Mouse (Mus musculus) limb, embryonic 14.5 days (tissue): ENCODE data around the gene G430095P16Rik. TPM values are rescaled to one million over a fixed set of nuclear protein-coding genes. Genes with fewer than 3 reads are reported as not detected.

ENCODE experiments used
- ATAC-seq: fragments of 200-750 bp; cut with Nextera tagmentation; 2 replicates; pipeline ENCODE4 v1.8.0; 2017; ENCODE audit warnings: low read depth, moderate number of reproducible peaks, moderate TSS enrichment; ENCODE audit not compliant: low FRiP score
- DNase-seq: peaks from one replicate; pipeline ENCODE4 v3.0.0-alpha.2; 2015; ENCODE audit warnings: low spot score
- H3K27ac ChIP-seq: fragments of 300-500 bp; sonication (generic); replicated peaks from 2 replicates; pipeline ENCODE4 v1.5.1; 2014; ENCODE audit warnings: low read depth, mild to moderate bottlenecking, low read length, moderate library complexity, mixed read lengths
- H3K27me3 ChIP-seq: fragments of 300-500 bp; sonication (generic); 2 replicates; pipeline ENCODE4 v1.6.1; 2014; ENCODE audit warnings: low read length, mixed read lengths; ENCODE audit not compliant: control insufficient read depth, insufficient read depth
- H3K36me3 ChIP-seq: fragments of 300-500 bp; sonication (generic); 2 replicates; pipeline ENCODE4 v1.6.1; 2014; ENCODE audit warnings: mild to moderate bottlenecking, low read length, moderate library complexity, mixed read lengths; ENCODE audit not compliant: control insufficient read depth, insufficient read depth
- H3K4me1 ChIP-seq: fragments of 300-500 bp; sonication (generic); 2 replicates; pipeline ENCODE4 v1.6.1; 2014; ENCODE audit warnings: antibody characterized with exemption, low read length, mixed read lengths; ENCODE audit not compliant: control insufficient read depth, insufficient read depth
- H3K4me2 ChIP-seq: fragments of 300-500 bp; sonication (generic); replicated peaks from 2 replicates; pipeline ENCODE4 v1.6.1; 2014; ENCODE audit warnings: low read depth, mild to moderate bottlenecking, low read length, moderate library complexity; ENCODE audit not compliant: severe bottlenecking
- H3K4me3 ChIP-seq: fragments of 300-500 bp; sonication (generic); replicated peaks from 2 replicates; pipeline ENCODE4 v1.5.1; 2014; ENCODE audit warnings: low read length
- H3K9ac ChIP-seq: fragments of 300-500 bp; sonication (generic); 2 replicates; pipeline ENCODE4 v1.6.1; 2014; ENCODE audit warnings: mild to moderate bottlenecking, low read depth, low read length, moderate library complexity; ENCODE audit not compliant: severe bottlenecking
- H3K9me3 ChIP-seq: fragments of 300-500 bp; sonication (generic); 2 replicates; pipeline ENCODE4 v1.6.1; 2016; ENCODE audit warnings: low read length; ENCODE audit not compliant: control insufficient read depth
- POLR2A ChIP-seq: fragments of 200-500 bp; IDR thresholded peaks from 2 replicates; pipeline ENCODE4 v1.8.0; 2012; ENCODE audit warnings: inconsistent platforms, mild to moderate bottlenecking, moderate library complexity, borderline replicate concordance; ENCODE audit not compliant: insufficient read depth, insufficient read length; ENCODE audit errors: extremely low read depth
- WGBS: fragments of 180-500 bp; shearing (Covaris S2); extraction: QIAGEN DNeasy Blood & Tissue Kit; methylation state at CpG from one replicate; pipeline ENCODE4 v1.1.7; 2014; 5-methylcytosine and 5-hydroxymethylcytosine counted together
- polyA plus RNA-seq, 2 experiments: library from polyadenylated mRNA; depleted of rRNA in 1 of 2; stranded (reverse) in 1 of 2; unstranded in 1 of 2; fragments of >200 nt; fragmentation: Nextera tagmentation in 1 of 2; extraction: Ambion mirVana in 1 of 2; gene quantifications; 2 replicates each; pipeline versions ENCODE4 v1.2.1 to v1.2.3; 2012 to 2014

G430095P16Rik gene
- polyA plus RNA-seq, 2 experiments = 4.3 to 5.7 TPM

GRCm38 (mm10) chr8:84764100-84764499 is 41.3 kb downstream of the G430095P16Rik start:
- ATAC-seq (no peak), DNase-seq (no peak)
- H3K27ac ChIP-seq = no peak overlapping the region
- H3K4me2 ChIP-seq = no peak overlapping the region
- peaks cover 76% of the 10 kb centered on the region for H3K36me3 ChIP-seq
- H3K4me1 ChIP-seq = peaks cover 47% of the 10 kb centered on the region
- no peaks in the 10 kb centered on the region for H3K9me3 ChIP-seq
- H3K4me3 ChIP-seq = no peak overlapping the region
- H3K27me3 ChIP-seq = no peaks in the 10 kb centered on the region
- TF ChIP-seq POLR2A = no peak
- 58% methylated on average over 4 of the region's 4 CpGs for WGBS
- H3K9ac ChIP-seq = no peak overlapping the region

GRCm38 (mm10) chr8:84764870-84765495 is 42.2 kb downstream of the G430095P16Rik start:
- Histone ChIP-seq H3K4me3 (no peak overlapping the region), H3K9me3 (no peaks in the 10 kb centered on the region), H3K27ac (no peak overlapping the region), H3K9ac (no peak overlapping the region), H3K4me1 (peaks cover 46% of the 10 kb centered on the region), H3K27me3 (no peaks in the 10 kb centered on the region), H3K36me3 (peaks cover 77% of the 10 kb centered on the region), H3K4me2 (no peak overlapping the region)
- TF ChIP-seq POLR2A = no peak
- DNase-seq = no peak
- no peak for ATAC-seq
- 83% methylated on average over 17 of the region's 17 CpGs for WGBS

GRCm38 (mm10) chr8:84765629-84766028 is 42.8 kb downstream of the G430095P16Rik start:
- Histone ChIP-seq H3K36me3 (peaks cover 82% of the 10 kb centered on the region), H3K9me3 (no peaks in the 10 kb centered on the region), H3K27ac (no peak overlapping the region), H3K4me3 (no peak overlapping the region), H3K27me3 (no peaks in the 10 kb centered on the region), H3K4me2 (no peak overlapping the region), H3K4me1 (peaks cover 47% of the 10 kb centered on the region), H3K9ac (no peak overlapping the region)
- no peak for TF ChIP-seq POLR2A
- ATAC-seq (no peak), DNase-seq (no peak)
- WGBS = 29% methylated on average over 10 of the region's 10 CpGs

- WGBS = 64% methylated on average over 9 of the region's 9 CpGs
- no peak for DNase-seq
- peaks cover 47% of the 10 kb centered on the region for H3K4me1 ChIP-seq
- H3K4me2 ChIP-seq = no peak overlapping the region
- no peak overlapping the region for H3K4me3 ChIP-seq
- no peak overlapping the region for H3K9ac ChIP-seq
- 0 out of 2 replicates have a peak overlapping the region, but pooled peaks have one; percentile 10 for H3K27ac ChIP-seq
- H3K27me3 ChIP-seq = no peaks in the 10 kb centered on the region
- peaks cover 79% of the 10 kb centered on the region for H3K36me3 ChIP-seq
- TF ChIP-seq POLR2A = no peak
- no peak for ATAC-seq
- H3K9me3 ChIP-seq = no peaks in the 10 kb centered on the region
Measured at GRCm38 (mm10) chr8:84766422-84766821, 43.6 kb downstream of the G430095P16Rik start.

- Histone ChIP-seq H3K36me3 (peaks cover 79% of the 10 kb centered on the region), H3K4me1 (peaks cover 46% of the 10 kb centered on the region), H3K9me3 (no peaks in the 10 kb centered on the region), H3K4me3 (no peak overlapping the region), H3K4me2 (no peak overlapping the region), H3K27ac (no peak overlapping the region), H3K27me3 (no peaks in the 10 kb centered on the region), H3K9ac (no peak overlapping the region)
- ATAC-seq = no peak
- WGBS = 78% methylated on average over 10 of the region's 10 CpGs
- TF ChIP-seq POLR2A = no peak
- no peak for DNase-seq
Measured at GRCm38 (mm10) chr8:84767221-84767620, 44.4 kb downstream of the G430095P16Rik start.
